Mouse (Mus musculus): ENCODE data around the gene Arfrp1.

Arfrp1 gene

DNA sequence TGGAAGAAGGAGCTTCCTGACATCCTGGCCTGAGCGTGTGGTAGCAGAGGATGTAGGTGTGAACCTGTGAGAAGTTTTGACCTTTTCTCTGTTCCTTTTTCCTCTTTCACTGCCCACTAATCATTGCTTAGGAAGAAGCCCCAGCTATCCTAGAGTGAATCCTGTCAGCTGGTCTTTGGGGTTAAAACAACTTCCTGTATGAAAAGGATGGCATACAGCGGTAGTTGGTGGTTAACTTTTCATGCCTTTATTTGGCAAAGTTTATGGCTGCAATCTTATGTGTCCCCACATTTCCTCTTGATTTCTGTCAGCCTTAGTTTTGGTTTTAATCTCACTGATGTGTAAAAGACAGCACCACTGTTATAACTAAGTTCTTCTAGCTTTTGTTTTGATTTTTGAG is 12.0 kb upstream of the Arfrp1 start:
- no peak for DNase-seq (ENCODE audit: low spot score)

- DNase-seq (ENCODE audit: low spot score): no peak
Observed at GRCm38 (mm10) chr2:181375787-181376186, 10.6 kb upstream of the Arfrp1 start.

DNA sequence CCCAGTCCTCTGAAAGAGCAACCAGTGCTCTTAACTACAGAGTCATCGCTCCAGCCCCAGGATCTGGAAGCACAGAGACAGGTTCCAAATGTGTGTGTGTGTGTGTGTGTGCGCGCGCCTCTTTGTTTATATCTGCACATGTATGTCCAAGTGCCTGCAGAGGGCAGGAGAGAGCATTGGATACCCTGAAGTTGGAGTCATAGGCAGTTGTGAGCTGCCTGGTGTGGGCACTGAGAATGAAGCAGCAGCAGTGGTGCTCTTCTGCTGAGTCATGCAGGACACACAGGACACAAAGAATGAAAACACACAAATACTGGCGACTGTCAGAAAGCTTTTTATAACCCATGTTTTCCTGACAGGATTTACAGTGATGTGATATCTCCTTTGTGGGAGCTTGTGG is 4.8 kb upstream of the Arfrp1 start:
- DNase-seq (ENCODE audit: low spot score): no peak

GRCm38 (mm10) chr2:181365655-181366075 is 461 bp upstream of the Arfrp1 start:
- DNase-seq (ENCODE audit: low spot score): no peak

GRCm38 (mm10) chr2:181364487-181364859 is 731 bp downstream of the Arfrp1 start:
- no peak for DNase-seq (ENCODE audit: low spot score)

- no peak for DNase-seq (ENCODE audit: low spot score)
Observed at GRCm38 (mm10) chr2:181363946-181364345, 1.3 kb downstream of the Arfrp1 start.

GRCm38 (mm10) chr2:181356780-181357179 is 8.4 kb downstream of the Arfrp1 start:
- DNase-seq (ENCODE audit: low spot score): no peak

GRCm38 (mm10) chr2:181342766-181343165 is 22.4 kb downstream of the Arfrp1 start:
- DNase-seq (ENCODE audit: low spot score): no peak

DNA sequence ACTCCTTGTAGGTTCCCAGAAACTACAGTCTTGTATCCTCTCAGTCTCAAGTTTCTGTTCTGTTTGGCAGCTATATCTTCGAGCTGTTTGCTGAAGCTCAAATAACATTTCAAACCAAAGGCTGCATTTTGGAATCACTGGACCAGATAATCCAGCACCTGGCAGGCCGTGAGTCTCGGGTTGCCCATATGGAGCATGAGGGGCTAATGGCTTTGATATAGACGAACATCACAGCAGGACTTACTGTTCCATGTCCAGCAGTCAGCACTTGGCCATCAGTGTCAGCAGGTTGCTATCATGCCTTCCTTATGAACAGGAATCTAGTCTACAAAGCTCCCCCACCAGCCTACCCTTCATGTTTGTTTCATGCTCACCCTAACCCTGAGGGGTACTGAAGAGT is 24.8 kb downstream of the Arfrp1 start:
- DNase-seq (ENCODE audit: low spot score): no peak

GRCm38 (mm10) chr2:181334023-181334422 is 31.2 kb downstream of the Arfrp1 start:
- DNase-seq (ENCODE audit: low spot score): peak; percentile 50

- DNase-seq (ENCODE audit: low spot score): no peak
Observed at GRCm38 (mm10) chr2:181332542-181332941, 32.7 kb downstream of the Arfrp1 start.

GRCm38 (mm10) chr2:181326098-181326497 is 39.1 kb downstream of the Arfrp1 start:
- DNase-seq (ENCODE audit: low spot score): no peak

DNA sequence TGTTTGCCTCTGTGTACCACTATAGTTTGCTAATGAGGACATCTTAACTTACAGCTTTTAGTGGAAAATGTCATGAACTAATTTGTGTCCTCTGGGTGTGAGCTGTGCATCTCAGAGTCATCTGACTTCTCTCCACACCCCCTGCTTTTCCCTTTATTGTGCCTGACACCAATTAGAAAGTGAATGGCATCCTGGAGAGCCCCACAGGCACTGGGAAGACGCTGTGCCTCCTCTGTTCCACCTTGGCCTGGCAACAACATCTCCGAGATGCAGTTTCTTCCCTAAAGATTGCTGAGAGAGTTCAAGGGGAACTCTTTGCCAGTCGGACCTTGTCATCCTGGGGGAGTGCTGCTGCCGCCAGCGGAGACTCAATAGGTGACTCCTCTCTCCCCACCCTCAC is 43.1 kb downstream of the Arfrp1 start:
- DNase-seq (ENCODE audit: low spot score): no peak

- DNase-seq (ENCODE audit: low spot score): no peak
Observed at GRCm38 (mm10) chr2:181320103-181320499, 45.1 kb downstream of the Arfrp1 start.

DNA sequence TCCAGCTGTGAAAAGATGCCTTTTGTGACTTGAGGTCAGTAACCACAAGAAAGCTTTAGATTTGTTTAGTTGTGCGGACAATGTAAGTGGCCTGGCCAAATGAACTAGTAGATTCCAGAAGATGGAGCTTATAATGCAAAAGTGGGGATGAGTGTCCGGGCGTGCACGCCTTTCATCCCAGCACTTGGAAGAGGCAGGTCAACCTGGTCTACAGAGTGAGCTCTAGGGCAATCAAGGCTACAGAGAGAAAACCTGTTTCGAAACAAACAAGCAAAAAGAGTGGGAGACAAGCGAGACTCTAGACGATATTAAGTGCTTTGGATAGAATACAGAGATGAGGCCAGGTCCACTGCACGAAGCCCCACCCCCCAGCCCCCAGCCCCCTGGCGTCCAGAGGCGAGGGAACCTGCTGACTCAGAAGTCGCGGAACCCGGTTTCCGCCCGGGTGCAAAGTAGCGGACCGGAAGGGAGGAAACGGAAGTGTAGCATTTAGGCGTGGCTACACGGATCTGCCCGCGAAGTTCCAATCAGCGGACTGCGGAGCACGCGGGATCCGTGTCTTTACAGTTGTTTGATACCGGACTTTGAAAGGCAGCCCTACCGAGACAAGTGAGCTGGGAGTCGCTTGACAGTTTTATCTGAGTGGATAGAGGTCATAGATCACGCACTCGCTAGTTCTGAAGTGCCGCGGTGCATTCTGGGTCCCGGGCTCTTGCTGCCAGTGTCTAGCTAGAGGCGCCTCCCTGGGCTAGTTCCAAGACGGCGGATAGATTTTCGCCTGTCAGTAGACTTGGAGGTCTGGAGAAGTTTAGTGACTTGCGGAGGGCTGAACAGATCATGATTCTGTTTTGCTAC is 45.7 kb downstream of the Arfrp1 start, which contains the start of gene Rtel1:
Gene Rtel1, plus strand, starts transcription at position 492 of the 855 bp plus-strand sequence.
- DNase-seq (ENCODE audit: low spot score): peak; percentile 76

- DNase-seq (ENCODE audit: low spot score): no peak
Observed at GRCm38 (mm10) chr2:181314080-181314810, 51.0 kb downstream of the Arfrp1 start, which contains the start of gene Stmn3. Stmn3 (minus strand) TSS chr2:181314500.

- DNase-seq (ENCODE audit: low spot score): no peak
Observed at GRCm38 (mm10) chr2:181313344-181314079, 51.7 kb downstream of the Arfrp1 start.

- no peak for DNase-seq (ENCODE audit: low spot score)
Observed at GRCm38 (mm10) chr2:181313006-181313343, 52.2 kb downstream of the Arfrp1 start.

DNA sequence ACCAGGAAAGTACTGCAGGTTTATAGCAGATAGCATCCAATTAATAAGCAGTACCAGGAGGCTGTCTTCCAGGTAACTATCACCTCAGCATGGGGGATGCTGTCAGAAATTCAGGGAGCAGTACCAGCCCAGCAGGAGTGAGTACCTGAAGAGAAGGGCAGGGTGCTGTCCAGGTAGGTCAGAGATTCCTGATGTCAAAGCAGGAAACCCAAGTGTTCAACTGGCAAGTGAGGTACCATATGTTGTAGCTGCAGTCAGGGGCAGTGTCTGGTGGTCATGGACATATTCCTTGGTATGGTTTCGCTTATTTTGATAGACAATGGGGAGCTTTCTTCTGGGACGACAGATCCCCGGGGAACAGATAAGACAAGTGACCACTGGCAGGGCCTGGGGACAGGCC is 52.8 kb downstream of the Arfrp1 start:
- DNase-seq (ENCODE audit: low spot score): no peak
